Mouse (Mus musculus) layer of hippocampus, adult 11-12 months (tissue): ENCODE results near the gene Cfap99.

Experiments used
- DNase-seq: peaks from one replicate; pipeline ENCODE4 v3.0.0; 2022; ENCODE audit warnings: low spot score

The Cfap99 gene

GRCm38 (mm10) chr5:34278058-34278457 lies 10.3 kb upstream of the Cfap99 start:
- DNase-seq, result no peak

- DNase-seq, result no peak
Observed at GRCm38 (mm10) chr5:34279214-34279613, 9.2 kb upstream of the Cfap99 start.

GRCm38 (mm10) chr5:34280976-34281375 lies 7.4 kb upstream of the Cfap99 start:
- DNase-seq, result no peak

- no peak for DNase-seq
Observed at GRCm38 (mm10) chr5:34283355-34283754, 5.0 kb upstream of the Cfap99 start.

GRCm38 (mm10) chr5:34284156-34284750 lies 4.1 kb upstream of the Cfap99 start:
- DNase-seq, result no peak

- no peak for DNase-seq
Observed at GRCm38 (mm10) chr5:34285285-34285684, 3.1 kb upstream of the Cfap99 start.

GRCm38 (mm10) chr5:34286516-34286915 lies 1.9 kb upstream of the Cfap99 start:
- no peak for DNase-seq

- DNase-seq, result no peak
Observed at GRCm38 (mm10) chr5:34287001-34287837, 1.2 kb upstream of the Cfap99 start.

GRCm38 (mm10) chr5:34287838-34288145 lies 608 bp upstream of the Cfap99 start:
- no peak for DNase-seq

- no peak for DNase-seq
Observed at GRCm38 (mm10) chr5:34289286-34289685, 886 bp downstream of the Cfap99 start.

- no peak for DNase-seq
Observed at GRCm38 (mm10) chr5:34293363-34293762, 5.0 kb downstream of the Cfap99 start.

- DNase-seq, result no peak
Observed at GRCm38 (mm10) chr5:34294696-34295095, 6.3 kb downstream of the Cfap99 start.

- DNase-seq, result no peak
Observed at GRCm38 (mm10) chr5:34295141-34295540, 6.7 kb downstream of the Cfap99 start.

GRCm38 (mm10) chr5:34298061-34298460 lies 9.7 kb downstream of the Cfap99 start:
- no peak for DNase-seq

- DNase-seq, result no peak
Observed at GRCm38 (mm10) chr5:34298937-34299535, 10.6 kb downstream of the Cfap99 start.

GRCm38 (mm10) chr5:34302377-34302776 lies 14.0 kb downstream of the Cfap99 start:
- DNase-seq, result no peak

GRCm38 (mm10) chr5:34309016-34309415 lies 20.6 kb downstream of the Cfap99 start:
- no peak for DNase-seq

- no peak for DNase-seq
Observed at GRCm38 (mm10) chr5:34319491-34320034, 31.2 kb downstream of the Cfap99 start.

- DNase-seq, result no peak
Observed at GRCm38 (mm10) chr5:34321236-34321635, 32.8 kb downstream of the Cfap99 start.

GRCm38 (mm10) chr5:34325286-34325685 lies 36.9 kb downstream of the Cfap99 start:
- DNase-seq, result no peak

- DNase-seq, result no peak
Observed at GRCm38 (mm10) chr5:34326249-34326691, 37.9 kb downstream of the Cfap99 start.

GRCm38 (mm10) chr5:34326875-34327576 lies 38.6 kb downstream of the Cfap99 start:
- no peak for DNase-seq
